Mouse (Mus musculus): ENCODE results near the gene Olfr1116. TPM values are rescaled to one million over a fixed set of nuclear protein-coding genes. Genes with fewer than 3 reads are reported as not detected.
"Not testable (repeated sequence)": the region's sequence is repeated elsewhere in the genome, so short reads cannot be mapped to it uniquely, and the experiment has no call there.

The Olfr1116 gene
- polyA plus RNA-seq (2012; rRNA removed), result not detected in 2 replicates

- WGBS, result 80% methylated on average over 1 of the region's 1 CpGs
- no peaks in the 10 kb centered on the region for H3K36me3 ChIP-seq (ENCODE audit: control insufficient read depth, insufficient read depth, low read length)
- H3K27me3 ChIP-seq (ENCODE audit: control insufficient read depth, insufficient read depth, low read length), result no peaks in the 10 kb centered on the region
These were observed at the start of gene Olfr1116 for GRCm38 (mm10) chr2:87267234-87267633. Gene Olfr1116, plus strand, starts transcription at chr2:87267534.

GRCm38 (mm10) chr2:87247713-87248112, 19.6 kb upstream of the Olfr1116 start, which contains the start of gene Olfr1115:
Gene Olfr1115, plus strand, starts transcription at chr2:87248013.
- Histone ChIP-seq H3K36me3 (ENCODE audit: control insufficient read depth, insufficient read depth, low read length) (no peaks in the 10 kb centered on the region), H3K4me3 (ENCODE audit: extremely low read depth, insufficient read depth, insufficient read length) (no peak within 1 kb of the TSS), H3K27me3 (ENCODE audit: control insufficient read depth, insufficient read depth, low read length) (no peaks in the 10 kb centered on the region), H3K4me1 (ENCODE audit: control insufficient read depth, insufficient read depth, insufficient read length) (no peaks in the 10 kb centered on the region), H3K27ac (ENCODE audit: insufficient read depth, low read length) (no peak within 1 kb of the TSS)
- WGBS, result 84% methylated on average over 2 of the region's 2 CpGs
- TF ChIP-seq CTCF (IDR thresholded peaks at IDR 0.05; ENCODE audit: extremely low read depth, insufficient read depth, insufficient read length, insufficient replicate concordance) (no peak), POLR2A (IDR thresholded peaks at IDR 0.05; ENCODE audit: low read depth, low read length) (no peak)
- no peak for DNase-seq (ENCODE audit: low read depth in 1 of 2, low spot score in 2 of 2)

More at GRCm38 (mm10) chr2:87267234-87267633, at the start of gene Olfr1116:
- Histone ChIP-seq H3K27ac (ENCODE audit: insufficient read depth, low read length) (no peak within 1 kb of the TSS), H3K4me3 (ENCODE audit: extremely low read depth, insufficient read depth, insufficient read length) (no peak within 1 kb of the TSS), H3K4me1 (ENCODE audit: control insufficient read depth, insufficient read depth, insufficient read length) (no peaks in the 10 kb centered on the region)
- no peak for TF ChIP-seq CTCF (IDR thresholded peaks at IDR 0.05; ENCODE audit: extremely low read depth, insufficient read depth, insufficient read length, insufficient replicate concordance)
- no peak for TF ChIP-seq POLR2A (IDR thresholded peaks at IDR 0.05; ENCODE audit: low read depth, low read length)
- DNase-seq (ENCODE audit: low read depth in 1 of 2, low spot score in 2 of 2), result no peak

GRCm38 (mm10) chr2:87293977-87294376, 26.6 kb downstream of the Olfr1116 start:
- not testable (repeated sequence) for H3K36me3 ChIP-seq (ENCODE audit: control insufficient read depth, insufficient read depth, low read length); H3K27ac ChIP-seq (ENCODE audit: insufficient read depth, low read length); H3K27me3 ChIP-seq (ENCODE audit: control insufficient read depth, insufficient read depth, low read length); H3K4me1 ChIP-seq (ENCODE audit: control insufficient read depth, insufficient read depth, insufficient read length); DNase-seq (ENCODE audit: low read depth in 1 of 2, low spot score in 2 of 2); H3K4me3 ChIP-seq (ENCODE audit: extremely low read depth, insufficient read depth, insufficient read length)

GRCm38 (mm10) chr2:87307281-87307680, 39.9 kb downstream of the Olfr1116 start, which contains the start of gene Olfr1118:
Gene Olfr1118, plus strand, starts transcription at chr2:87307581.
- DNase-seq (ENCODE audit: low read depth in 1 of 2, low spot score in 2 of 2), result no peak
- H3K27ac ChIP-seq (ENCODE audit: insufficient read depth, low read length), result no peak within 1 kb of the TSS
- 69% methylated on average over 1 of the region's 1 CpGs for WGBS

More at GRCm38 (mm10) chr2:87307281-87307680, 39.9 kb downstream of the Olfr1116 start, which contains the start of gene Olfr1118:
- Histone ChIP-seq H3K4me3 (ENCODE audit: extremely low read depth, insufficient read depth, insufficient read length) (no peak within 1 kb of the TSS), H3K36me3 (ENCODE audit: control insufficient read depth, insufficient read depth, low read length) (no peaks in the 10 kb centered on the region), H3K27me3 (ENCODE audit: control insufficient read depth, insufficient read depth, low read length) (no peaks in the 10 kb centered on the region), H3K4me1 (ENCODE audit: control insufficient read depth, insufficient read depth, insufficient read length) (no peaks in the 10 kb centered on the region)
- TF ChIP-seq CTCF (IDR thresholded peaks at IDR 0.05; ENCODE audit: extremely low read depth, insufficient read depth, insufficient read length, insufficient replicate concordance), result no peak
- no peak for TF ChIP-seq POLR2A (IDR thresholded peaks at IDR 0.05; ENCODE audit: low read depth, low read length)

Other genes with a start within 250 kb of the Olfr1116 start
- not detected in 2 replicates for gene Olfr1104, start 240.5 kb upstream of the Olfr1116 start, polyA plus RNA-seq (2012; rRNA removed)
- gene Olfr1105, start 231.0 kb upstream of the Olfr1116 start, polyA plus RNA-seq (2012; rRNA removed), result not detected in 2 replicates
- gene Olfr1106, start 215.3 kb upstream of the Olfr1116 start, polyA plus RNA-seq (2012; rRNA removed), result not detected in 2 replicates
- gene Olfr1107, start 191.7 kb upstream of the Olfr1116 start, polyA plus RNA-seq (2012; rRNA removed), result not detected in 2 replicates
- gene Olfr1109, start 171.5 kb upstream of the Olfr1116 start, polyA plus RNA-seq (2012; rRNA removed), result not detected in 2 replicates
- gene Olfr259, start 153.0 kb upstream of the Olfr1116 start, polyA plus RNA-seq (2012; rRNA removed), result not detected in 2 replicates
- not detected in 2 replicates for gene Olfr1110, start 127.2 kb upstream of the Olfr1116 start, polyA plus RNA-seq (2012; rRNA removed)
- not detected in 2 replicates for gene Olfr1111, start 114.9 kb upstream of the Olfr1116 start, polyA plus RNA-seq (2012; rRNA removed)
- not detected in 2 replicates for gene Olfr1112, start 79.7 kb upstream of the Olfr1116 start, polyA plus RNA-seq (2012; rRNA removed)
- gene Olfr1113, start 58.6 kb upstream of the Olfr1116 start, polyA plus RNA-seq (2012; rRNA removed), result not detected in 2 replicates
- not detected in 2 replicates for gene Olfr1115, start 19.5 kb upstream of the Olfr1116 start, polyA plus RNA-seq (2012; rRNA removed)
- gene Olfr1118, start 40.0 kb downstream of the Olfr1116 start, polyA plus RNA-seq (2012; rRNA removed), result not detected in 2 replicates
- gene Olfr1120, start 87.3 kb downstream of the Olfr1116 start, polyA plus RNA-seq (2012; rRNA removed), result not detected in 2 replicates
- not detected in 2 replicates for gene Olfr1121, start 102.4 kb downstream of the Olfr1116 start, polyA plus RNA-seq (2012; rRNA removed)
- gene Olfr1122, start 118.3 kb downstream of the Olfr1116 start, polyA plus RNA-seq (2012; rRNA removed), result not detected in 2 replicates
- not detected in 2 replicates for gene Olfr1123, start 149.1 kb downstream of the Olfr1116 start, polyA plus RNA-seq (2012; rRNA removed)
- gene Olfr1124, start 162.7 kb downstream of the Olfr1116 start, polyA plus RNA-seq (2012; rRNA removed), result not detected in 2 replicates
- not detected in 2 replicates for gene Olfr1126, start 186.4 kb downstream of the Olfr1116 start, polyA plus RNA-seq (2012; rRNA removed)
- gene Pramel7, start 229.6 kb downstream of the Olfr1116 start, polyA plus RNA-seq (2012; rRNA removed), result not detected in 2 replicates
- gene Pramel6, start 239.0 kb downstream of the Olfr1116 start, polyA plus RNA-seq (2012; rRNA removed), result not detected in 2 replicates

Data from spleen, adult 2 months (tissue).